Mouse (Mus musculus): ENCODE measurements around the gene Nfx1. TPM values are rescaled to one million over a fixed set of nuclear protein-coding genes. Genes with fewer than 3 reads are reported as not detected.
"Not testable (repeated sequence)": the region's sequence is repeated elsewhere in the genome, so short reads cannot be mapped to it uniquely, and the experiment has no call there.

Nfx1 gene
- 37.9 and 43.0 TPM in 2 replicates for polyA plus RNA-seq (2012; rRNA removed)

GRCm38 (mm10) chr4:40970842-40971701 lies at the start of gene Nfx1:
Gene Nfx1 (plus strand): TSS chr4:40970906.
- DNase-seq (ENCODE audit: low read depth), result peak; percentile 66

- DNase-seq (ENCODE audit: low read depth), result no peak
Observed at GRCm38 (mm10) chr4:40921288-40921687, 49.4 kb upstream of the Nfx1 start.

GRCm38 (mm10) chr4:40923087-40923651 lies 47.5 kb upstream of the Nfx1 start:
- no peak for DNase-seq (ENCODE audit: low read depth)

GRCm38 (mm10) chr4:40925568-40925967 lies 45.1 kb upstream of the Nfx1 start:
- DNase-seq (ENCODE audit: low read depth), result no peak

- no peak for DNase-seq (ENCODE audit: low read depth)
Observed at GRCm38 (mm10) chr4:40929046-40929445, 41.7 kb upstream of the Nfx1 start.

GRCm38 (mm10) chr4:40933694-40934093 lies 37.0 kb upstream of the Nfx1 start:
- DNase-seq (ENCODE audit: low read depth), result no peak

GRCm38 (mm10) chr4:40934369-40934768 lies 36.3 kb upstream of the Nfx1 start:
- not testable (repeated sequence) for DNase-seq (ENCODE audit: low read depth)

GRCm38 (mm10) chr4:40936175-40936839 lies 34.4 kb upstream of the Nfx1 start:
- peak; percentile 47 for DNase-seq (ENCODE audit: low read depth)

- DNase-seq (ENCODE audit: low read depth), result no peak
Observed at GRCm38 (mm10) chr4:40938793-40939192, 31.9 kb upstream of the Nfx1 start.

GRCm38 (mm10) chr4:40943651-40944050 lies 27.1 kb upstream of the Nfx1 start:
- no peak for DNase-seq (ENCODE audit: low read depth)

GRCm38 (mm10) chr4:40946516-40947121 lies 24.1 kb upstream of the Nfx1 start:
- DNase-seq (ENCODE audit: low read depth), result no peak

GRCm38 (mm10) chr4:40947565-40948159 lies 23.0 kb upstream of the Nfx1 start:
- no peak for DNase-seq (ENCODE audit: low read depth)

- peak; percentile 87 for DNase-seq (ENCODE audit: low read depth)
Observed at GRCm38 (mm10) chr4:40948160-40948708, 22.5 kb upstream of the Nfx1 start, which contains the start of the genes Bag1 and Chmp5. Gene Bag1 (minus strand): TSS chr4:40948294. Gene Chmp5 (plus strand): TSS chr4:40948407.

GRCm38 (mm10) chr4:40953521-40953920 lies 17.2 kb upstream of the Nfx1 start:
- DNase-seq (ENCODE audit: low read depth), result no peak

- DNase-seq (ENCODE audit: low read depth), result no peak
Observed at GRCm38 (mm10) chr4:40955942-40956341, 14.8 kb upstream of the Nfx1 start.

GRCm38 (mm10) chr4:40963536-40963935 lies 7.2 kb upstream of the Nfx1 start:
- DNase-seq (ENCODE audit: low read depth), result no peak

- no peak for DNase-seq (ENCODE audit: low read depth)
Observed at GRCm38 (mm10) chr4:40969161-40969560, 1.5 kb upstream of the Nfx1 start.

GRCm38 (mm10) chr4:40969781-40970591 lies 720 bp upstream of the Nfx1 start:
- no peak for DNase-seq (ENCODE audit: low read depth)

GRCm38 (mm10) chr4:40970592-40970841 lies 189 bp upstream of the Nfx1 start:
- DNase-seq (ENCODE audit: low read depth), result no peak

- DNase-seq (ENCODE audit: low read depth), result no peak
Observed at GRCm38 (mm10) chr4:40971744-40972143, 1.0 kb downstream of the Nfx1 start.

- DNase-seq (ENCODE audit: low read depth), result no peak
Observed at GRCm38 (mm10) chr4:40974011-40974410, 3.3 kb downstream of the Nfx1 start.
